Mouse (Mus musculus) CH12.LX (cell line): Measurements from ENCODE around the gene Crkl. TPM values are rescaled to one million over a fixed set of nuclear protein-coding genes. Genes with fewer than 3 reads are reported as not detected.
A peak's percentile ranks its signal among the peaks of the same experiment; 100 is the strongest.

ENCODE experiments used
- DNase-seq: peaks from one replicate; pipeline ENCODE4 v3.0.0-alpha.2; 2013; ENCODE audit errors: extremely low read depth
- H3K27ac ChIP-seq: 2 replicates; pipeline ENCODE4 v1.5.1; 2012; ENCODE audit warnings: low read depth, mild to moderate bottlenecking, control low read depth, moderate library complexity; ENCODE audit not compliant: insufficient read depth
- H3K27me3 ChIP-seq: replicated peaks from 2 replicates; pipeline ENCODE3; 2012; ENCODE audit warnings: inconsistent platforms
- H3K36me3 ChIP-seq, 2 experiments: replicated peaks in 1 of 2; 2 replicates each; pipeline versions ENCODE3 to v1.6.1; 2012; ENCODE audit warnings: inconsistent platforms in 1 of 2, low read length in 1 of 2, mild to moderate bottlenecking in 1 of 2, mixed read lengths in 1 of 2, moderate library complexity in 1 of 2; ENCODE audit not compliant: control insufficient read depth in 1 of 2, insufficient read depth in 1 of 2
- H3K4me1 ChIP-seq, 2 experiments: 2 replicates each; pipeline ENCODE4 v1.6.1; 2012; ENCODE audit warnings: inconsistent platforms in 1 of 2, moderate library complexity in 1 of 2; ENCODE audit not compliant: insufficient read depth in 2 of 2, control insufficient read depth in 1 of 2
- H3K4me2 ChIP-seq: 2 replicates; pipeline ENCODE4 v1.6.1; 2012; ENCODE audit warnings: low read depth, mild to moderate bottlenecking, control low read depth; ENCODE audit not compliant: poor library complexity, insufficient read depth, severe bottlenecking
- H3K4me3 ChIP-seq, 3 experiments: fragments of 150-350 bp in 1 of 3; sonication (generic) in 1 of 3; replicated peaks in 1 of 3; 2 replicates each; pipeline versions ENCODE3 to v1.5.1; 2011 to 2012; ENCODE audit warnings: low read depth in 2 of 3, low read length in 2 of 3, mild to moderate bottlenecking in 2 of 3, moderate library complexity in 2 of 3, control low read depth in 1 of 3, improper control_type of control experiment in 1 of 3, inconsistent platforms in 1 of 3, mixed read lengths in 1 of 3; ENCODE audit not compliant: poor library complexity in 1 of 3
- H3K79me2 ChIP-seq: replicated peaks from 2 replicates; pipeline ENCODE4 v1.6.1; 2012; ENCODE audit warnings: mild to moderate bottlenecking, moderate library complexity; ENCODE audit not compliant: control insufficient read depth, poor library complexity, insufficient read depth, severe bottlenecking; ENCODE audit errors: extremely low read depth
- H3K9ac ChIP-seq: 2 replicates; pipeline ENCODE4 v1.6.1; 2012; ENCODE audit warnings: low read depth, mild to moderate bottlenecking, control low read depth, moderate library complexity; ENCODE audit not compliant: insufficient read depth
- H3K9me3 ChIP-seq: replicated peaks from 2 replicates; pipeline ENCODE3; 2012; ENCODE audit warnings: low read length, inconsistent platforms, mixed read lengths
- CHD2 ChIP-seq: IDR thresholded peaks from 2 replicates; pipeline ENCODE4 v1.6.1; 2011; ENCODE audit warnings: low read length, improper control_type of control experiment
- CTCF ChIP-seq, 2 experiments: IDR thresholded peaks in 1 of 2; conservative IDR thresholded peaks in 1 of 2; 2 replicates each; pipeline ENCODE4 v1.5.1; 2011 to 2012; ENCODE audit warnings: low read depth in 2 of 2, low read length in 2 of 2, improper control_type of control experiment in 1 of 2, inconsistent platforms in 1 of 2, mild to moderate bottlenecking in 1 of 2, moderate library complexity in 1 of 2
- ELF1 ChIP-seq: IDR thresholded peaks from 2 replicates; pipeline ENCODE4 v1.6.1; 2014; ENCODE audit warnings: low read depth, mild to moderate bottlenecking, inconsistent platforms, low read length, improper control_type of control experiment
- GABPA ChIP-seq: IDR thresholded peaks from 2 replicates; pipeline ENCODE4 v1.6.1; 2012; ENCODE audit warnings: low read depth, low read length, improper control_type of control experiment, inconsistent platforms; ENCODE audit not compliant: insufficient replicate concordance
- MAFK ChIP-seq: IDR thresholded peaks from 2 replicates; pipeline ENCODE4 v1.6.1; 2011; ENCODE audit warnings: low read length, improper control_type of control experiment; ENCODE audit not compliant: insufficient replicate concordance
- NRF1 ChIP-seq: IDR thresholded peaks from 2 replicates; pipeline ENCODE4 v1.6.1; 2014; ENCODE audit warnings: low read depth, mild to moderate bottlenecking, inconsistent platforms, low read length, improper control_type of control experiment, moderate library complexity
- PAX5 ChIP-seq: IDR thresholded peaks from 2 replicates; pipeline ENCODE4 v1.6.1; 2012; ENCODE audit warnings: low read length, inconsistent platforms, mixed read lengths
- UBTF ChIP-seq: IDR thresholded peaks from 2 replicates; pipeline ENCODE4 v1.6.1; 2012; ENCODE audit warnings: low read depth, mild to moderate bottlenecking, inconsistent platforms, low read length, improper control_type of control experiment, moderate library complexity
- USF1 ChIP-seq: IDR thresholded peaks from 2 replicates; pipeline ENCODE4 v1.6.1; 2014; ENCODE audit warnings: low read depth, mild to moderate bottlenecking, inconsistent platforms, low read length, improper control_type of control experiment
- ZMIZ1 ChIP-seq: IDR thresholded peaks from 2 replicates; pipeline ENCODE4 v1.6.1; 2012; ENCODE audit warnings: low read depth, mild to moderate bottlenecking, inconsistent platforms, low read length, improper control_type of control experiment
- ZNF384 ChIP-seq: IDR thresholded peaks from 2 replicates; pipeline ENCODE4 v1.6.1; 2012; ENCODE audit warnings: low read depth, low read length, improper control_type of control experiment, inconsistent platforms
- dilution Hi-C: fragments of 300-500 bp; cut with MboI; formaldehyde crosslinking; loops from 2 replicates; pipeline ENCODE4 v1.14.3; 2020; ENCODE audit warnings: low sequenced_read_pairs; ENCODE audit not compliant: extremely low pct_unique_long_range_greater_than_20kb, extremely low pct_ligation_motif_present
- in situ Hi-C: fragments of 300-500 bp; cut with MboI; formaldehyde crosslinking; loops from 3 replicates; pipeline ENCODE4 v1.14.3; 2019; ENCODE audit warnings: low sequenced_read_pairs, low pct_ligation_motif_present, low pct_unique_long_range_greater_than_20kb, mixed read lengths
- polyA plus RNA-seq: library from polyadenylated mRNA; unstranded; fragments of >175 nt; gene quantifications from 2 replicates; pipeline ENCODE4 v1.2.1, GENCODE M21; 2012; ENCODE audit warnings: low read depth; ENCODE audit not compliant: insufficient read length
- total RNA-seq, 2 experiments: library from RNA; depleted of rRNA; stranded (reverse); fragments of 300-350 nt in 1 of 2; fragments of >200 nt in 1 of 2; gene quantifications; 2 replicates each; pipeline ENCODE4 v1.2.3; 2012 to 2014

The Crkl gene
- total and polyA plus RNA-seq, 3 experiments: 16.9 to 35.6 (median 21.6) TPM

DNA sequence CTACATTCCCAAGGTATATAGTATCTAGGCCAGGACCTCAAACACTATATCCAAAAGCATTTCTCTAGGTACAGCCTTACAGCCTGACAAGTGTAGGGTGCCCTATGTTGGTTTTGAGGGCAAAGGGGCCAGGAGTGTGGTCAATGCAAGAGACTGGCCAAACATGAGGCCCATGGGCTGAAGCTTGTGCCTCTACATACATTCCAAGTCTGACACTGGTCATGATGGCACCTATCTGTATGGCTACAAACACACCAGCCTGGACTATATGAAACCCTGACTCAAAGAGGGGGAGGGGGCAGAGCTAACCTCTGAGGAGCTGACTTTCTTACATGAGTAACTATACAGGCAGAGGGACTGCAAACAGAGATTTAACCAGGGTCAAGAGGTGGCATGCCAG lies 75.8 kb downstream of the Crkl start:
- DNase-seq: no peak
- peaks cover 60 to 63% of the 10 kb centered on the region in 2 experiments for H3K36me3 ChIP-seq
- in situ Hi-C loops: no loop called here
- H3K4me1 ChIP-seq: peaks cover 7 to 48% of the 10 kb centered on the region in 2 experiments; a peak in 3 of 4 replicates
- H3K4me3 ChIP-seq: no peak overlapping the region
- H3K9ac ChIP-seq: no peak overlapping the region
- peaks cover 11% of the 10 kb centered on the region; the same call in 1 of the 2 replicates for H3K79me2 ChIP-seq
- H3K27me3 ChIP-seq: no peaks in the 10 kb centered on the region
- dilution Hi-C loops: no loop called here
- no peak overlapping the region for H3K4me2 ChIP-seq
- no peaks in the 10 kb centered on the region for H3K9me3 ChIP-seq
- TF ChIP-seq GABPA: no peak
- no peak for TF ChIP-seq ELF1
- TF ChIP-seq CHD2: 0 out of 2 replicates have a peak, but pooled peaks have one; percentile 10
- TF ChIP-seq PAX5: no peak
- TF ChIP-seq ZNF384: no peak
- no peak for TF ChIP-seq CTCF (conservative IDR thresholded peaks at IDR 0.05 in 1 of 2, IDR thresholded peaks at IDR 0.05 in 1 of 2; ENCODE audit: low read depth in 2 of 2, low read length in 2 of 2)
- TF ChIP-seq NRF1: no peak
- TF ChIP-seq MAFK: no peak
- TF ChIP-seq, all 38 proteins: peak for 1
- H3K27ac ChIP-seq: no peak overlapping the region

GRCm38 (mm10) chr16:17528276-17528675 lies 76.5 kb downstream of the Crkl start:
- dilution Hi-C loops (no loop called here), in situ Hi-C loops (no loop called here)
- 0 out of 2 replicates have a peak overlapping the region, but pooled peaks have one; percentile 3 for H3K27ac ChIP-seq
- H3K79me2 ChIP-seq: peaks cover 11% of the 10 kb centered on the region; the same call in 1 of the 2 replicates
- H3K9ac ChIP-seq: no peak overlapping the region
- no peak for TF ChIP-seq USF1
- 0 out of 2 replicates have a peak, but pooled peaks have one; percentile 1 for TF ChIP-seq ELF1
- peak; percentile 26; the same call in 1 of the 2 replicates for TF ChIP-seq ZMIZ1
- TF ChIP-seq, all 38 proteins: peak for 2
- peak; percentile 51 for DNase-seq
- peaks cover 53 to 57% of the 10 kb centered on the region in 2 experiments for H3K36me3 ChIP-seq
- H3K9me3 ChIP-seq: no peaks in the 10 kb centered on the region
- peak overlapping the region in 1 of 3 experiments; percentile 1 for H3K4me3 ChIP-seq
- H3K4me1 ChIP-seq: peaks cover 7 to 48% of the 10 kb centered on the region in 2 experiments; a peak in 3 of 4 replicates
- no peaks in the 10 kb centered on the region for H3K27me3 ChIP-seq
- no peak overlapping the region for H3K4me2 ChIP-seq

DNA sequence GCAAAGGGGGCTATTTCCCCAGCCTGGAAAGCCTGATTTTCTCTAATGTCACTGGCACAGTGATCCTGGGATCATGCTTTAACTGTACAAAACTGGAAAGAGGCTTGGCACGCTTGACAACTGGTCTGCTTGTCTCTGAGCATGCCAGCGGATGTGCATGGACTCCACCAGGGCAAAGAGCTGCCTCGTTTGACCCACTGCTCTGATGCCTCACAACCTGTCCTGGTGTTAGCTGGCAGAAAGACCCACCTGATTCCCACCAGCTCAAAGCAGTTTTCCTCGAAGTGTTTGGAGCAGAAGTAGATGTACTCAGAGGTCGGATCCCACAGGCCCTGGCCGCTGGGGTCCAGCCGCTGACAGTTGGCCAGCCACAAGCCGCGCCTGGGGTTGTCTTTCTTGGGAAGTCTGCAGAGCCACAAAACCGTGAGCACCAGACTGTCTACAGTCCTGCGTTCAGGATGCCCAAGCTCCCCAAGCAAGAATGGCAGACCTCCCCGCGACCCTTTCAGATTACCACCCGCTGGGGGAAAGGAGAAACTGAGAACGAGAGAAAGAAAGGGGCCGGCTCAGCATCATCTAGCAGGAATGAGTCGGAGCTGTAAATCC lies 78.3 kb downstream of the Crkl start:
- dilution Hi-C loops (no loop called here), in situ Hi-C loops (loop anchor here (5.0 to 10.0 kb wide), 2 partner anchors 123 to 325 kb away; partner anchors contain the start of genes Pi4ka, Rimbp3, Snap29 and Ube2l3)
- H3K27ac ChIP-seq: peak overlapping the region; percentile 86
- H3K4me1 ChIP-seq: peaks cover 7 to 48% of the 10 kb centered on the region in 2 experiments; a peak in 3 of 4 replicates
- H3K36me3 ChIP-seq: peaks cover 38 to 40% of the 10 kb centered on the region in 2 experiments
- TF ChIP-seq UBTF: 0 out of 2 replicates have a peak, but pooled peaks have one; percentile 3
- no peak for TF ChIP-seq USF1
- no peak for TF ChIP-seq CTCF (conservative IDR thresholded peaks at IDR 0.05 in 1 of 2, IDR thresholded peaks at IDR 0.05 in 1 of 2; ENCODE audit: low read depth in 2 of 2, low read length in 2 of 2)
- TF ChIP-seq MAFK: no peak
- peak overlapping the region; percentile 63 for H3K4me2 ChIP-seq
- peak overlapping the region; percentile 94 for H3K9ac ChIP-seq
- H3K9me3 ChIP-seq: no peaks in the 10 kb centered on the region
- H3K79me2 ChIP-seq: peaks cover 11% of the 10 kb centered on the region; the same call in 1 of the 2 replicates
- no peaks in the 10 kb centered on the region for H3K27me3 ChIP-seq
- DNase-seq: peak; percentile 24
- H3K4me3 ChIP-seq: peak overlapping the region; percentile 69 to 91 (median 77)
